Mouse (Mus musculus) heart, adult 2 months (tissue): ENCODE measurements at regions not wholly inside any gene's neighbourhood (a gene's known extent, or its start where the extent isn't known, plus 50 kb on each side); places are given as distances from the start of the nearest gene placed in this dataset.

Experiments used
- DNase-seq, 2 experiments: peaks; one replicate each; pipeline ENCODE4 v3.0.0; 2021
- H3K27ac ChIP-seq: fragments of 200-600 bp; 2 replicates; pipeline ENCODE4 v1.8.1; 2022
- H3K27me3 ChIP-seq: fragments of 200-500 bp; 2 replicates; pipeline ENCODE4 v1.6.1; 2012; ENCODE audit warnings: mild to moderate bottlenecking, low read length, inconsistent platforms, mixed read lengths; ENCODE audit not compliant: control insufficient read depth, insufficient read depth
- H3K36me3 ChIP-seq: fragments of 200-500 bp; 2 replicates; pipeline ENCODE4 v1.6.1; 2012; ENCODE audit warnings: low read length, inconsistent platforms; ENCODE audit not compliant: control insufficient read depth, insufficient read depth
- H3K4me1 ChIP-seq: fragments of 200-500 bp; 2 replicates; pipeline ENCODE4 v1.6.1; 2011; ENCODE audit warnings: low read length; ENCODE audit not compliant: control insufficient read depth, insufficient read depth
- H3K4me3 ChIP-seq: fragments of 200-600 bp; 2 replicates; pipeline ENCODE4 v1.8.1; 2022
- H3K79me2 ChIP-seq: fragments of 200-500 bp; replicated peaks from 2 replicates; pipeline ENCODE4 v1.6.1; 2012; ENCODE audit warnings: mild to moderate bottlenecking, inconsistent platforms, low read length, moderate library complexity, mixed read lengths; ENCODE audit not compliant: control insufficient read depth, insufficient read depth
- H3K9ac ChIP-seq: fragments of 200-500 bp; 2 replicates; pipeline ENCODE4 v1.6.1; 2012; ENCODE audit warnings: low read depth, mild to moderate bottlenecking, control low read depth, inconsistent platforms, low read length, mixed read lengths
- CTCF ChIP-seq: fragments of 200-600 bp; IDR thresholded peaks from 2 replicates; pipeline ENCODE4 v1.8.1; 2022; ENCODE audit warnings: antibody characterized with exemption, mild to moderate bottlenecking, moderate library complexity
- EP300 ChIP-seq: fragments of 200-500 bp; IDR thresholded peaks from 2 replicates; pipeline ENCODE4 v1.6.1; 2011; ENCODE audit warnings: low read depth, low read length, control low read depth; ENCODE audit not compliant: insufficient read depth
- POLR2A ChIP-seq: fragments of 200-500 bp; IDR thresholded peaks from 2 replicates; pipeline ENCODE4 v1.6.1; 2011; ENCODE audit warnings: mild to moderate bottlenecking, low read depth, low read length, control low read depth; ENCODE audit not compliant: insufficient read depth
- WGBS: fragments of 180-500 bp; shearing (Covaris S2); methylation state at CpG from one replicate; pipeline ENCODE4 v1.1.7; 2018; 5-methylcytosine and 5-hydroxymethylcytosine counted together
- intact Hi-C: fragments of 180-260 bp; cut with DNase I; formaldehyde crosslinking; loops from one replicate; pipeline ENCODE4 v1.15.1; 2025

DNA sequence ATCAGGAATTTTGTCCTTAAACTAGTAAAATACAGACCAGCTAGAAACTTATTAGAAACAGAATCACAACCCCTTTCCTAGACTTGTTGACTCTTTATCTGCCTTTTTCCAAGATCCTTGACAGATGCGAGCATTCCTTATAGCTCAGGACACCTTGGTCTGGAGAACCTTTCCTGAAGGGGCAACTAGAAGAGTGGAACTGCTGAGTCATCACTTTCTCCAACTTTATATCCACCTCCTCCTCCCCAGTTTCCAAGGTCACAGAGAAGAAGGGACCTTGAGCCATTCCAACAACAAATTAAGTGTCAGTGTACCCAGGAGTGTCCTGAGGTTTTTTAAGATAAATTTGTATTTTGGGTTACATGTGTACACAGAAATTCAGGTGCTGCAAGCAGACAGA lies 111.5 kb upstream of the Aco1 start:
- TF ChIP-seq CTCF, result no peak
- TF ChIP-seq POLR2A, result no peak
- TF ChIP-seq EP300, result no peak
- no peaks in the 10 kb centered on the region for H3K4me1 ChIP-seq
- no peak overlapping the region for H3K27ac ChIP-seq
- H3K9ac ChIP-seq, result no peak overlapping the region
- intact Hi-C loops, result no loop called here
- H3K79me2 ChIP-seq, result no peaks in the 10 kb centered on the region
- no peak for DNase-seq
- no peak overlapping the region for H3K4me3 ChIP-seq
- 81% methylated on average over 1 of the region's 1 CpGs for WGBS
- H3K36me3 ChIP-seq, result no peaks in the 10 kb centered on the region
- no peaks in the 10 kb centered on the region for H3K27me3 ChIP-seq

DNA sequence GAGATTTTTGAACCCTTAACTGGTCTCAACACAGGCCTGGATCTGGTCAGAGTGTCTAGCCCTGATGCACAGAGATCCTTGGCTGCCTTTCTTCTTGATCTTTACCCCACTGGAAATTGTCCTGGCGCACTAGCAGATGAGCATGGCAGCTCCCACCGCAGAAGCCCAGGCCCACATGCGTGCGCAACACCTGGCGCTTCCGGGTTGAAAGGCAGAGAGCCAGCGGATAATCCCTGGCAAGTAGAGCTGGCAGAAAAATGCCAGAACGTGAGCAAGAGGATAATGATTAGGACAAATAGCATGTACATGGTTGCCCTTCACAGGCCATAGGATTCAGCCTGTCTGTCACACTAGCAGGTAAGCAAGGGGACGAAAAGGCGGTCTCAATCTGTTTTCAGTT lies 95.0 kb upstream of the Aco1 start:
- no peak for DNase-seq
- no peak overlapping the region for H3K27ac ChIP-seq
- WGBS, result 88% methylated on average over 10 of the region's 10 CpGs
- H3K79me2 ChIP-seq, result no peaks in the 10 kb centered on the region
- H3K4me1 ChIP-seq, result no peaks in the 10 kb centered on the region
- H3K9ac ChIP-seq, result no peak overlapping the region
- no peak overlapping the region for H3K4me3 ChIP-seq
- TF ChIP-seq POLR2A, result no peak
- TF ChIP-seq EP300, result no peak
- no peak for TF ChIP-seq CTCF
- intact Hi-C loops, result no loop called here
- H3K27me3 ChIP-seq, result no peaks in the 10 kb centered on the region
- H3K36me3 ChIP-seq, result no peaks in the 10 kb centered on the region

DNA sequence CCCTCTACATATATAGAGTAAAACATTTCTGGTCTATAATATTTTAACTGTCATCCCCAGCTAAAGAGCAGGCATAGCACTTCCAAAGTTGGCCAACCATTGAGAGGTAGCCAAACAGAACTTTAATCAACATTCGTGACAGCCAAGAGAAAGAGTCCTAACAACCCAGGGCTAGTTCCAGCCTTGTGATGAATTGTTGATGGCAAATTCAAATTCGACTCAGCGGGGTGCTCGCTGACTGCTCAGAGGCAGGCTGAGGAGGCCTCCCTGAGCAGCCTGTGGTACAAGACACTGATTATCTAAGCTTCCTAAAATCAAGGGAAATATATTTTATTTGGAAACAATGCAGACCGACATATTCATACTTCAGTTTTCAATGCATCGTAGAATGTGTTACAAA lies 93.8 kb upstream of the Aco1 start:
- Histone ChIP-seq H3K9ac (no peak overlapping the region), H3K4me3 (no peak overlapping the region), H3K79me2 (no peaks in the 10 kb centered on the region), H3K27me3 (no peaks in the 10 kb centered on the region), H3K27ac (no peak overlapping the region), H3K4me1 (no peaks in the 10 kb centered on the region), H3K36me3 (no peaks in the 10 kb centered on the region)
- DNase-seq, result no peak
- intact Hi-C loops, result no loop called here
- no peak for TF ChIP-seq EP300
- no peak for TF ChIP-seq CTCF
- 74% methylated on average over 6 of the region's 6 CpGs for WGBS

DNA sequence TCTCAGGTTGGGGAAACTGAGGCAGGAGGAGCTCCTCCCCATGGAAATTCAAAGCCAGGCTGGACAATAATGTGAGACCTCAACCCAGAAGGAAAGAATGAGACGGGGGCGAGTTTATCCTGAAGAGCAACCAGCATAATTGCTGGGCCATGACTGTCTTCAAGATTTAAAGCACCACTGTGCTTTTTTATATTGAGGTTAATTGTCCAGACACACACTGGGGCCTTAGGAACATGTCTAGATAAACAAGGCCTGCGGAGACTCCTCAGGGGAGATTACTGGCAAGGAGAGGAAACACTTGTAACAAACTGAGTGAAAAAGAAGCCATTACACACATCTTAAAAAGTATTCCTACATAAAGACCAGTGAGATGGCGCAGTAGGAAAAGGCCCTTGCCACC lies 91.0 kb upstream of the Aco1 start:
- no peak overlapping the region for H3K27ac ChIP-seq
- no peak for DNase-seq
- H3K4me3 ChIP-seq, result no peak overlapping the region
- TF ChIP-seq CTCF (no peak), EP300 (no peak), POLR2A (no peak)
- no peaks in the 10 kb centered on the region for H3K4me1 ChIP-seq
- no peaks in the 10 kb centered on the region for H3K27me3 ChIP-seq
- no peaks in the 10 kb centered on the region for H3K79me2 ChIP-seq
- intact Hi-C loops, result no loop called here
- H3K36me3 ChIP-seq, result no peaks in the 10 kb centered on the region
- no peak overlapping the region for H3K9ac ChIP-seq
- 75% methylated on average over 4 of the region's 4 CpGs for WGBS

DNA sequence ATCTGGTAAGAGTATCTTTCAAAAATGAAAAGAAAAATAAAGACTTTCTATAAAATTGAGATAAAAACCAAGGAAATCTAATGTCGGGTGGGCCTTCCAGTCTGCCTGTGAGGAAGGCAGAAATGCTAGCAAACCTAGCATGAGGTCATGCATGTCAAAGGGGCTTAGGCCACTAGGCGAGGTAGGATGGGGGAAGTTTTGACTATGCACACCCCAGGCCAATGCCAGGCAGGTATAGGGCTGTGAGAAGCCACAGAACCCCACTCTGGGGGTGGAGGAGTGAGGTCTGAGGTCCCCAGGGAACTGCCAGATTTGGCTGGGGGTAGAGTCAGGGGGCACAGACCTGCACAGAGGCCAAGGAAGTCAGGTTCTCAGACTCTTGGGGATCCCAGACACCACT lies 89.5 kb upstream of the Aco1 start:
- Histone ChIP-seq H3K27me3 (no peaks in the 10 kb centered on the region), H3K79me2 (no peaks in the 10 kb centered on the region), H3K36me3 (no peaks in the 10 kb centered on the region), H3K4me1 (no peaks in the 10 kb centered on the region), H3K27ac (no peak overlapping the region), H3K9ac (no peak overlapping the region), H3K4me3 (no peak overlapping the region)
- no peak for TF ChIP-seq POLR2A
- TF ChIP-seq CTCF, result no peak
- TF ChIP-seq EP300, result no peak
- intact Hi-C loops, result no loop called here
- DNase-seq, result no peak
- WGBS, result 66% methylated on average over 2 of the region's 2 CpGs

DNA sequence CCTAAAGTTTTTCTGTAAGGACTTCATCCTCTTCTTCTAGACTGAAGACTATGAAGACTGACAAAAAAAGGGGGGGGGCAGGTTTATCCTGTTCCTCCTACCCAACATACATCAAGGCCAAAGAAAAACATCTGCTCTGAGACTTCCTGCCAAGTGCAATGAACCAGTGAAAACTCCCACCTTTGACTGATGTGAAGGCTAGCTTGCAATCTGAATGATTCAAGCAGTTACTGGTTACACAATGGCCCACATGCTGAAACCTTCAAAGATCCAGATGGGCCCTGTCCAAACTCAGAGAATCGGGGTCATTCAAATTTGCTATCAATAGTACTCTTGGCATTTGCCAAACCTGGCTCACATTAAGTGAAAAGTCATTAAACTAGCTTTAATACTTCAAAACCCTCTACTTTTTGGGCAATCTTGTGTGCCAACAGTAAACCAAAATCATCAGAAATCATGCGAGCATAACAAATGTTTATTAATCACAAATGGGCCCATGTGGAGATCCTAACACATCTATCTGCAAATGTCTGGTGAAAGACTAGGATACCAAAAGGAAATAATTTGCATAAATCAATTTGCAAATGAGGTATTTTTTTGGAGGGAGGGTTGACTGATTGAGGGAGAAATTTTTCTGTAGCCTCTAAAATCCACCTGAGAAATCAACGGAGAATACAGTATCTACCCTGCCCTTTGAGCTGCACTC lies 79.0 kb upstream of the Aco1 start:
- TF ChIP-seq CTCF (no peak), POLR2A (no peak), EP300 (no peak)
- Histone ChIP-seq H3K27ac (no peak overlapping the region), H3K4me1 (no peaks in the 10 kb centered on the region), H3K4me3 (no peak overlapping the region), H3K36me3 (no peaks in the 10 kb centered on the region), H3K79me2 (no peaks in the 10 kb centered on the region), H3K9ac (no peak overlapping the region), H3K27me3 (no peaks in the 10 kb centered on the region)
- DNase-seq, result no peak
- 72% methylated on average over 3 of the region's 3 CpGs for WGBS
- intact Hi-C loops, result no loop called here
